Mouse (Mus musculus): ENCODE data around the gene Hes7. TPM values are rescaled to one million over a fixed set of nuclear protein-coding genes. Genes with fewer than 3 reads are reported as not detected.

The Hes7 gene
- polyA plus RNA-seq, 1 experiment, result 0.19 TPM

- Histone ChIP-seq H3K27me3 (replicated peaks; ENCODE audit: control insufficient read depth, insufficient read depth, low read length) (no peaks in the 10 kb centered on the region), H3K4me3 (ENCODE audit: insufficient read depth, low read depth, low read length) (no peak overlapping the region), H3K27ac (ENCODE audit: insufficient read depth, low read depth, low read length) (no peak overlapping the region), H3K4me1 (ENCODE audit: control insufficient read depth, insufficient read depth, low read length) (no peaks in the 10 kb centered on the region), H3K36me3 (ENCODE audit: control insufficient read depth, insufficient read depth, low read length) (no peaks in the 10 kb centered on the region)
- DNase-seq, result no peak
- TF ChIP-seq CTCF (conservative IDR thresholded peaks at IDR 0.05; ENCODE audit: insufficient read depth, insufficient read length, low read depth, low read length) (no peak), POLR2A (IDR thresholded peaks at IDR 0.05; ENCODE audit: low read depth, low read length) (no peak)
- 52% methylated on average over 6 of the region's 6 CpGs for WGBS
Measured at GRCm38 (mm10) chr11:69151004-69151403, 30.8 kb downstream of the Hes7 start.

GRCm38 (mm10) chr11:69153831-69154230, 33.6 kb downstream of the Hes7 start:
- no peak for TF ChIP-seq POLR2A (IDR thresholded peaks at IDR 0.05; ENCODE audit: low read depth, low read length)
- no peak for TF ChIP-seq CTCF (conservative IDR thresholded peaks at IDR 0.05; ENCODE audit: insufficient read depth, insufficient read length, low read depth, low read length)
- DNase-seq, result no peak
- Histone ChIP-seq H3K36me3 (ENCODE audit: control insufficient read depth, insufficient read depth, low read length) (no peaks in the 10 kb centered on the region), H3K27me3 (replicated peaks; ENCODE audit: control insufficient read depth, insufficient read depth, low read length) (no peaks in the 10 kb centered on the region), H3K4me1 (ENCODE audit: control insufficient read depth, insufficient read depth, low read length) (no peaks in the 10 kb centered on the region), H3K27ac (ENCODE audit: insufficient read depth, low read depth, low read length) (no peak overlapping the region), H3K4me3 (ENCODE audit: insufficient read depth, low read depth, low read length) (no peak overlapping the region)
- 80% methylated on average over 8 of the region's 8 CpGs for WGBS

GRCm38 (mm10) chr11:69155351-69155750, 35.1 kb downstream of the Hes7 start:
- H3K4me1 ChIP-seq (ENCODE audit: control insufficient read depth, insufficient read depth, low read length), result no peaks in the 10 kb centered on the region
- 68% methylated on average over 1 of the region's 1 CpGs for WGBS
- H3K27me3 ChIP-seq (replicated peaks; ENCODE audit: control insufficient read depth, insufficient read depth, low read length), result no peaks in the 10 kb centered on the region

GRCm38 (mm10) chr11:69156800-69157199, 36.6 kb downstream of the Hes7 start, which contains the start of gene Alox12b:
Gene Alox12b (plus strand): TSS chr11:69156989.
- Histone ChIP-seq H3K27ac (ENCODE audit: insufficient read depth, low read depth, low read length) (no peak within 1 kb of the TSS), H3K27me3 (replicated peaks; ENCODE audit: control insufficient read depth, insufficient read depth, low read length) (no peaks in the 10 kb centered on the region), H3K4me1 (ENCODE audit: control insufficient read depth, insufficient read depth, low read length) (no peaks in the 10 kb centered on the region), H3K4me3 (ENCODE audit: insufficient read depth, low read depth, low read length) (no peak within 1 kb of the TSS), H3K36me3 (ENCODE audit: control insufficient read depth, insufficient read depth, low read length) (no peaks in the 10 kb centered on the region)
- no peak for DNase-seq
- no peak for TF ChIP-seq POLR2A (IDR thresholded peaks at IDR 0.05; ENCODE audit: low read depth, low read length)
- no peak for TF ChIP-seq CTCF (conservative IDR thresholded peaks at IDR 0.05; ENCODE audit: insufficient read depth, insufficient read length, low read depth, low read length)
- WGBS, result 5% methylated on average over 18 of the region's 18 CpGs

More at GRCm38 (mm10) chr11:69155351-69155750, 35.1 kb downstream of the Hes7 start:
- TF ChIP-seq POLR2A (IDR thresholded peaks at IDR 0.05; ENCODE audit: low read depth, low read length) (no peak), CTCF (conservative IDR thresholded peaks at IDR 0.05; ENCODE audit: insufficient read depth, insufficient read length, low read depth, low read length) (no peak)
- no peaks in the 10 kb centered on the region for H3K36me3 ChIP-seq (ENCODE audit: control insufficient read depth, insufficient read depth, low read length)
- H3K27ac ChIP-seq (ENCODE audit: insufficient read depth, low read depth, low read length), result no peak overlapping the region
- H3K4me3 ChIP-seq (ENCODE audit: insufficient read depth, low read depth, low read length), result no peak overlapping the region
- DNase-seq, result no peak

- 79% methylated on average over 12 of the region's 12 CpGs for WGBS
Measured at GRCm38 (mm10) chr11:69169313-69169712, 49.1 kb downstream of the Hes7 start.

GRCm38 (mm10) chr11:69171626-69172025, 51.4 kb downstream of the Hes7 start:
- H3K4me1 ChIP-seq (ENCODE audit: control insufficient read depth, insufficient read depth, low read length), result no peaks in the 10 kb centered on the region
- H3K27me3 ChIP-seq (replicated peaks; ENCODE audit: control insufficient read depth, insufficient read depth, low read length), result no peaks in the 10 kb centered on the region
- no peak overlapping the region for H3K27ac ChIP-seq (ENCODE audit: insufficient read depth, low read depth, low read length)
- DNase-seq, result peak; percentile 66
- H3K4me3 ChIP-seq (ENCODE audit: insufficient read depth, low read depth, low read length), result no peak overlapping the region
- H3K36me3 ChIP-seq (ENCODE audit: control insufficient read depth, insufficient read depth, low read length), result no peaks in the 10 kb centered on the region
- TF ChIP-seq CTCF (conservative IDR thresholded peaks at IDR 0.05; ENCODE audit: insufficient read depth, insufficient read length, low read depth, low read length) (peak; percentile 79), POLR2A (IDR thresholded peaks at IDR 0.05; ENCODE audit: low read depth, low read length) (no peak)
- 31% methylated on average over 7 of the region's 7 CpGs for WGBS

More at GRCm38 (mm10) chr11:69169313-69169712, 49.1 kb downstream of the Hes7 start:
- no peak for DNase-seq
- no peaks in the 10 kb centered on the region for H3K36me3 ChIP-seq (ENCODE audit: control insufficient read depth, insufficient read depth, low read length)
- H3K4me3 ChIP-seq (ENCODE audit: insufficient read depth, low read depth, low read length), result no peak overlapping the region
- no peak for TF ChIP-seq CTCF (conservative IDR thresholded peaks at IDR 0.05; ENCODE audit: insufficient read depth, insufficient read length, low read depth, low read length)
- no peak for TF ChIP-seq POLR2A (IDR thresholded peaks at IDR 0.05; ENCODE audit: low read depth, low read length)
- no peaks in the 10 kb centered on the region for H3K27me3 ChIP-seq (replicated peaks; ENCODE audit: control insufficient read depth, insufficient read depth, low read length)
- no peak overlapping the region for H3K27ac ChIP-seq (ENCODE audit: insufficient read depth, low read depth, low read length)
- H3K4me1 ChIP-seq (ENCODE audit: control insufficient read depth, insufficient read depth, low read length), result no peaks in the 10 kb centered on the region

GRCm38 (mm10) chr11:69172606-69173005, 52.4 kb downstream of the Hes7 start:
- no peak overlapping the region for H3K4me3 ChIP-seq (ENCODE audit: insufficient read depth, low read depth, low read length)
- H3K27me3 ChIP-seq (replicated peaks; ENCODE audit: control insufficient read depth, insufficient read depth, low read length), result no peaks in the 10 kb centered on the region
- TF ChIP-seq CTCF (conservative IDR thresholded peaks at IDR 0.05; ENCODE audit: insufficient read depth, insufficient read length, low read depth, low read length), result no peak
- TF ChIP-seq POLR2A (IDR thresholded peaks at IDR 0.05; ENCODE audit: low read depth, low read length), result no peak
- H3K36me3 ChIP-seq (ENCODE audit: control insufficient read depth, insufficient read depth, low read length), result no peaks in the 10 kb centered on the region
- WGBS, result 98% methylated on average over 2 of the region's 2 CpGs
- H3K4me1 ChIP-seq (ENCODE audit: control insufficient read depth, insufficient read depth, low read length), result no peaks in the 10 kb centered on the region
- no peak for DNase-seq
- H3K27ac ChIP-seq (ENCODE audit: insufficient read depth, low read depth, low read length), result no peak overlapping the region

Other genes with a start within 250 kb of the Hes7 start
- gene Ndel1, start 248.5 kb upstream of the Hes7 start, polyA plus RNA-seq (2012; rRNA removed), result 88.9 and 104 TPM in 2 replicates
- gene Rnf222, start 231.9 kb upstream of the Hes7 start, polyA plus RNA-seq (2012; rRNA removed), result 0.07 and 0.13 TPM in 2 replicates
- 1,040 and 1,128 TPM in 2 replicates for gene Rpl26, start 218.8 kb upstream of the Hes7 start, polyA plus RNA-seq (2012; rRNA removed)
- 0.33 and 0.46 TPM in 2 replicates for gene Odf4, start 193.3 kb upstream of the Hes7 start, polyA plus RNA-seq (2012; rRNA removed)
- gene Arhgef15, start 162.9 kb upstream of the Hes7 start, polyA plus RNA-seq (2012; rRNA removed), result 38.2 and 44.7 TPM in 2 replicates
- 38.9 and 46.2 TPM in 2 replicates for gene Slc25a35, start 152.3 kb upstream of the Hes7 start, polyA plus RNA-seq (2012; rRNA removed)
- gene Rangrf, start 145.2 kb upstream of the Hes7 start, polyA plus RNA-seq (2012; rRNA removed), result 43.0 and 43.9 TPM in 2 replicates
- 17.2 and 18.4 TPM in 2 replicates for gene Pfas, start 111.9 kb upstream of the Hes7 start, polyA plus RNA-seq (2012; rRNA removed)
- 30.1 and 31.4 TPM in 2 replicates for gene Ctc1, start 104.5 kb upstream of the Hes7 start, polyA plus RNA-seq (2012; rRNA removed)
- gene Aurkb, start 74.8 kb upstream of the Hes7 start, polyA plus RNA-seq (2012; rRNA removed), result 1.7 TPM in 2 replicates
- 14.8 and 15.6 TPM in 2 replicates for gene Borcs6, start 60.7 kb upstream of the Hes7 start, polyA plus RNA-seq (2012; rRNA removed)
- 41.7 and 48.0 TPM in 2 replicates for gene Tmem107, start 49.6 kb upstream of the Hes7 start, polyA plus RNA-seq (2012; rRNA removed)
- gene Vamp2, start 31.9 kb upstream of the Hes7 start, polyA plus RNA-seq (2012; rRNA removed), result 102 and 106 TPM in 2 replicates
- 13.5 and 14.7 TPM in 2 replicates for gene Per1, start 25.2 kb upstream of the Hes7 start, polyA plus RNA-seq (2012; rRNA removed)
- 0.74 and 0.79 TPM in 2 replicates for gene 9130213A22Rik, start 2.2 kb downstream of the Hes7 start, polyA plus RNA-seq (2012; rRNA removed)
- gene Aloxe3, start 5.5 kb downstream of the Hes7 start, polyA plus RNA-seq (2012; rRNA removed), result 0.39 and 0.48 TPM in 2 replicates
- 0.27 TPM in 2 replicates for gene Alox12b, start 36.6 kb downstream of the Hes7 start, polyA plus RNA-seq (2012; rRNA removed)
- 0.05 and 0.08 TPM in 2 replicates for gene Alox8, start 77.4 kb downstream of the Hes7 start, polyA plus RNA-seq (2012; rRNA removed)
- 0.02 TPM in 1 of 2 replicates, not detected in the other for gene Gucy2e, start 116.6 kb downstream of the Hes7 start, polyA plus RNA-seq (2012; rRNA removed)
- 4.6 and 5.7 TPM in 2 replicates for gene Cntrob, start 203.4 kb downstream of the Hes7 start, polyA plus RNA-seq (2012; rRNA removed)
- 57.9 and 72.3 TPM in 2 replicates for gene Trappc1, start 203.6 kb downstream of the Hes7 start, polyA plus RNA-seq (2012; rRNA removed)
- 1.2 and 1.3 TPM in 2 replicates for gene Kcnab3, start 205.9 kb downstream of the Hes7 start, polyA plus RNA-seq (2012; rRNA removed)
- gene Rnf227, start 220.1 kb downstream of the Hes7 start, polyA plus RNA-seq (2012; rRNA removed), result 1.5 and 2.1 TPM in 2 replicates
- gene Chd3, start 249.0 kb downstream of the Hes7 start, polyA plus RNA-seq (2012; rRNA removed), result 168 and 175 TPM in 2 replicates

All from kidney, adult 2 months (tissue).